Mouse (Mus musculus) frontal cortex, adult 2 months (tissue): Measurements from ENCODE around the gene Gm20518. TPM values are rescaled to one million over a fixed set of nuclear protein-coding genes. Genes with fewer than 3 reads are reported as not detected.

ENCODE experiments used
- DNase-seq, 2 experiments: peaks; one replicate each; pipeline ENCODE4 v3.0.0; 2022; ENCODE audit warnings: low spot score in 1 of 2; ENCODE audit errors: extremely low spot score in 1 of 2
- polyA plus RNA-seq: library from polyadenylated mRNA; depleted of rRNA; stranded (reverse); fragments of >200 nt; gene quantifications from 2 replicates; pipeline ENCODE4 v1.2.3, GENCODE M21; 2012; rRNA removed

Gm20518 gene
- polyA plus RNA-seq, 1 experiment, result 2.7 TPM

GRCm38 (mm10) chr16:17785337-17785736 is 106.1 kb downstream of the Gm20518 start:
- DNase-seq, result no peak

Other genes with a start within 250 kb of the Gm20518 start
- gene Ccdc74a, start 245.2 kb downstream of the Gm20518 start, polyA plus RNA-seq, result 31.7 and 43.2 TPM in 2 replicates
- 74.4 and 77.8 TPM in 2 replicates for gene Med15, start 158.8 kb downstream of the Gm20518 start, polyA plus RNA-seq
- gene Klhl22, start 132.1 kb downstream of the Gm20518 start, polyA plus RNA-seq, result 88.5 and 106 TPM in 2 replicates
- gene Scarf2, start 94.4 kb downstream of the Gm20518 start, polyA plus RNA-seq, result 4.7 and 4.8 TPM in 2 replicates
- gene B830017H08Rik, start 58.5 kb downstream of the Gm20518 start, polyA plus RNA-seq, result 4.0 and 4.1 TPM in 2 replicates
- gene Car15, start 53.3 kb downstream of the Gm20518 start, polyA plus RNA-seq, result 16.3 and 19.9 TPM in 2 replicates
- gene Tssk1, start 2.6 kb upstream of the Gm20518 start, polyA plus RNA-seq, result 0.04 and 0.08 TPM in 2 replicates
- gene Dgcr2, start 6.9 kb upstream of the Gm20518 start, polyA plus RNA-seq, result 87.2 and 95.4 TPM in 2 replicates
- not detected in 2 replicates for gene Tssk2, start 7.0 kb upstream of the Gm20518 start, polyA plus RNA-seq
- 36.4 and 47.2 TPM in 2 replicates for gene Ess2, start 19.7 kb upstream of the Gm20518 start, polyA plus RNA-seq
- gene Gsc2, start 23.4 kb upstream of the Gm20518 start, polyA plus RNA-seq, result 0.08 TPM in 1 of 2 replicates, not detected in the other
- gene Slc25a1, start 36.5 kb upstream of the Gm20518 start, polyA plus RNA-seq, result 61.7 and 71.6 TPM in 2 replicates
- gene Vpreb2, start 88.8 kb upstream of the Gm20518 start, polyA plus RNA-seq, result not detected in 2 replicates
- gene Dgcr6, start 161.2 kb upstream of the Gm20518 start, polyA plus RNA-seq, result 100 and 104 TPM in 2 replicates
- gene Prodh, start 198.5 kb upstream of the Gm20518 start, polyA plus RNA-seq, result 54.6 and 55.5 TPM in 2 replicates
- 125 and 142 TPM in 2 replicates for gene Rtn4r, start 236.0 kb upstream of the Gm20518 start, polyA plus RNA-seq